Mouse (Mus musculus) retina, postnatal 1 day (tissue): ENCODE measurements at regions not wholly inside any gene's neighbourhood (a gene's known extent, or its start where the extent isn't known, plus 50 kb on each side); places are given as distances from the start of the nearest gene placed in this dataset.

ENCODE experiments used
- DNase-seq: peaks from one replicate; pipeline ENCODE4 v3.0.0-alpha.2; 2012

GRCm38 (mm10) chr4:35417866-35418265 lies 191.9 kb upstream of the C9orf72 start:
- peak; percentile 71 for DNase-seq

- DNase-seq: no peak
Measured at GRCm38 (mm10) chr4:35413488-35413887, 187.5 kb upstream of the C9orf72 start.

GRCm38 (mm10) chr4:35405301-35406006 lies 179.5 kb upstream of the C9orf72 start:
- DNase-seq: peak; percentile 21

- DNase-seq: no peak
Measured at GRCm38 (mm10) chr4:35404068-35404467, 178.1 kb upstream of the C9orf72 start.

- no peak for DNase-seq
Measured at GRCm38 (mm10) chr4:35403594-35403993, 177.6 kb upstream of the C9orf72 start.

GRCm38 (mm10) chr4:35402376-35403133 lies 176.6 kb upstream of the C9orf72 start:
- DNase-seq: no peak

GRCm38 (mm10) chr4:35401783-35402182 lies 175.8 kb upstream of the C9orf72 start:
- no peak for DNase-seq

- DNase-seq: no peak
Measured at GRCm38 (mm10) chr4:35400511-35400910, 174.5 kb upstream of the C9orf72 start.

GRCm38 (mm10) chr4:35395583-35395877 lies 169.6 kb upstream of the C9orf72 start:
- no peak for DNase-seq

GRCm38 (mm10) chr4:35394821-35395582 lies 169.0 kb upstream of the C9orf72 start:
- DNase-seq: no peak

- DNase-seq: peak; percentile 29
Measured at GRCm38 (mm10) chr4:35375791-35376190, 149.8 kb upstream of the C9orf72 start.

- no peak for DNase-seq
Measured at GRCm38 (mm10) chr4:35373213-35373860, 147.4 kb upstream of the C9orf72 start.

GRCm38 (mm10) chr4:35372528-35373212 lies 146.7 kb upstream of the C9orf72 start:
- DNase-seq: peak; percentile 83

GRCm38 (mm10) chr4:35364161-35364560 lies 138.2 kb upstream of the C9orf72 start:
- DNase-seq: no peak

GRCm38 (mm10) chr4:35362176-35362575 lies 136.2 kb upstream of the C9orf72 start:
- DNase-seq: peak; percentile 61

GRCm38 (mm10) chr4:35359376-35359775 lies 133.4 kb upstream of the C9orf72 start:
- DNase-seq: no peak

- DNase-seq: no peak
Measured at GRCm38 (mm10) chr4:35356904-35357563, 131.1 kb upstream of the C9orf72 start.

- DNase-seq: no peak
Measured at GRCm38 (mm10) chr4:35356051-35356450, 130.1 kb upstream of the C9orf72 start.

GRCm38 (mm10) chr4:35354046-35354445 lies 128.1 kb upstream of the C9orf72 start:
- DNase-seq: peak; percentile 9

- no peak for DNase-seq
Measured at GRCm38 (mm10) chr4:35352606-35353005, 126.6 kb upstream of the C9orf72 start.

GRCm38 (mm10) chr4:35350465-35350864 lies 124.5 kb upstream of the C9orf72 start:
- DNase-seq: no peak

GRCm38 (mm10) chr4:35347609-35348008 lies 121.6 kb upstream of the C9orf72 start:
- no peak for DNase-seq
